Mouse (Mus musculus) kidney, adult 2 months (tissue): ENCODE results near the gene Gm1979.
"Not testable (repeated sequence)": the region's sequence is repeated elsewhere in the genome, so short reads cannot be mapped to it uniquely, and the experiment has no call there.

ENCODE experiments used
- CTCF ChIP-seq: fragments of 200-500 bp; conservative IDR thresholded peaks from 2 replicates; pipeline ENCODE4 v1.5.1; 2011; ENCODE audit warnings: low read depth, mild to moderate bottlenecking, control low read depth, low read length, moderate library complexity, mixed read lengths; ENCODE audit not compliant: insufficient read depth, insufficient read length
- POLR2A ChIP-seq: fragments of 200-500 bp; IDR thresholded peaks from one replicate; pipeline ENCODE4 v1.6.1; 2011; ENCODE audit warnings: low read depth, low read length, control low read depth

DNA sequence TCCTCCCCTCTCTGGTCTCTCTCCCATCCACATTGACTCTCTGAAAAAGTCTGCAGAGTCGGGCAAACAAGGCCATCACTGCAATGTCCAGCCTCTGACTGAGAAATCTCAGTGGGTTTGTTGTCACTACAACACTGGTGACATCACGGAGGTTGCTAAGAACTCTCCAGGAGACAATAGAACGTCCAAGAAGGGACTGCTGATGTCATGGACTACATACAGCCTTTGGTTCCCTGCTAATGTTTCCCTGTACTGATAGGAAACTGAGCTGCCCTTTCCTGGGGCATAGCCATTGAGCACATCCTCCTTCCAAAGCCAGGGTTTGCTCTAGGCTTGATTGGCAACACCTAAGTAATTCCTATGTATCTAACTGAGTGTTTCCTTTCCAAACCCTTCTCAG lies 18.2 kb upstream of the Gm1979 start, which contains the start of gene Gm5862:
- not testable (repeated sequence) for TF ChIP-seq CTCF, POLR2A
